16 mouse cellular contexts compared by ENCODE assay signal in the genomic region with DNA sequence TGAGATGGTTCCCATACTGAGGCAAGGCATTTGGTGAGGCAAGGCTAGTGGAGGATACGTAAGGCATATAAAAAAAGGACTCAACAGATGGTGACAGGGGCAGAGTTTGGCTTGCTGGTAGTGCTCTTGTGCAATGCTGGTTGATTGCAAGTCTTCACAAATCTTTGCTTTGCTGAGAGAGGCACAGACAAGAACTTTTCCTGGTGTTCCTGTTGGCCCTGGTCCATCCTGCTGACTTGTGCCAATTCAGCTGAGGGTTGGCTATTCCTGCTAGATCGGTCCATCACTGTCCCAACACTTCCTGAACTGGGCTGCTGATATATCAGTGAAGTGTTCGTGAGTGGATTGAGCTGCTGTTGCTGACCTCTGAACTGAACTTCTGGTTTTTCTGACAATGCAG.
DNase-seq lines count a peak whose midpoint lies in the region; ATAC-seq lines count a peak whose summit lies in the region.
"Had no signal": no experiment of that assay in that cellular context is flagged by ENCODE, and none has a peak within 500 bp of the region (broad histone marks: within the 10 kb centered on the region; RNA-seq: fewer than 3 reads in every experiment).

No protein-coding gene starts in this region.

- no peaks in the 10 kb centered on the region for H3K36me3 ChIP-seq in lung, embryonic 16.5 days (ENCODE audit: control insufficient read depth, insufficient read depth, low read length)
- H3K36me3 ChIP-seq: embryonic facial prominence, embryonic 10.5 days; liver, embryonic 15.5 days; neural tube, embryonic 13.5 days had no signal

- no peaks in the 10 kb centered on the region for H3K27me3 ChIP-seq in lung, embryonic 16.5 days (ENCODE audit: control insufficient read depth, insufficient read depth, low read depth, low read length)
- H3K27me3 ChIP-seq: liver, embryonic 15.5 days; neural tube, embryonic 13.5 days had no signal

- 53% methylated on average over 3 of the region's 3 CpGs for WGBS in lung, embryonic 16.5 days

- H3K27ac ChIP-seq in lung, embryonic 16.5 days (ENCODE audit: low read length): peak overlapping the region; percentile 55; the same call in 1 of the 2 replicates
- H3K27ac ChIP-seq: embryonic facial prominence, embryonic 10.5 days; hindbrain, embryonic 14.5 days; liver, embryonic 15.5 days; neural tube, embryonic 13.5 days had no signal

- H3K4me2 ChIP-seq in lung, embryonic 16.5 days (ENCODE audit: low read depth, low read length): no peak overlapping the region
- H3K4me2 ChIP-seq: hindbrain, embryonic 14.5 days; liver, embryonic 15.5 days; neural tube, embryonic 13.5 days had no signal

- H3K4me3 ChIP-seq in lung, embryonic 16.5 days (ENCODE audit: low read length): no peak overlapping the region
- H3K4me3 ChIP-seq: embryonic facial prominence, embryonic 10.5 days; erythroblast, embryonic 14.5 days; liver, embryonic 15.5 days; neural tube, embryonic 13.5 days had no signal

- no peaks in the 10 kb centered on the region for H3K9me3 ChIP-seq in lung, embryonic 16.5 days (ENCODE audit: control insufficient read depth, low read length)
- H3K9me3 ChIP-seq: embryonic facial prominence, embryonic 10.5 days; liver, embryonic 15.5 days; neural tube, embryonic 13.5 days had no signal

- ATAC-seq in lung, embryonic 16.5 days (ENCODE audit: low read depth): peak; percentile 99
- ATAC-seq: CD4-positive, CD25-positive, alpha-beta regulatory T cell, adult 4 months; forebrain, postnatal 0 days; intestine, postnatal 0 days had no signal

- peak; percentile 4 to 10 for DNase-seq in heart, postnatal 10 days
- no peak for DNase-seq in heart, postnatal 14 days
- DNase-seq in urinary bladder, postnatal 14 days (ENCODE audit: low spot score): peak; percentile 7
- DNase-seq in urinary bladder, postnatal 4 days (ENCODE audit: low spot score in 2 of 2): no peak
- no peak for DNase-seq in right cerebral cortex, adult 2 months (ENCODE audit: low spot score in 2 of 2)
- DNase-seq in embryo, embryonic 10.5 days (ENCODE audit: low spot score): no peak
- DNase-seq: forebrain, postnatal 0 days; right cerebral cortex, adult 18-20 months had no signal

- no peak overlapping the region for H3K9ac ChIP-seq in lung, embryonic 16.5 days (ENCODE audit: low read length)
- H3K9ac ChIP-seq: forebrain, postnatal 0 days; hindbrain, embryonic 14.5 days; liver, embryonic 15.5 days; neural tube, embryonic 13.5 days had no signal

- H3K4me1 ChIP-seq in lung, embryonic 16.5 days (replicated peaks; ENCODE audit: control insufficient read depth, insufficient read depth, low read length): peaks cover 4% of the 10 kb centered on the region
- H3K4me1 ChIP-seq: liver, embryonic 15.5 days had no signal

- intact Hi-C loops in heart, postnatal 10 days (cut with DNase I): no loop called here
- intact Hi-C loops in heart, postnatal 14 days (cut with DNase I): no loop called here

Comparison
In these comparisons a context has a peak if more than half of its experiments do, and no peak if none do; other contexts are left out.
1. DNase-seq: peak in heart, postnatal 10 days (2 of 2) and urinary bladder, postnatal 14 days (single experiment); none in heart, postnatal 14 days (0 of 2), urinary bladder, postnatal 4 days (0 of 2), right cerebral cortex, adult 2 months (0 of 2) and embryo, embryonic 10.5 days (single experiment).